Mouse (Mus musculus) ES-Bruce4 (cell line): ENCODE data around the gene Kif21a.

Experiments used
- CTCF ChIP-seq: IDR thresholded peaks from one replicate; pipeline ENCODE4 v1.8.1; 2011; ENCODE audit warnings: low read depth, low read length
- EP300 ChIP-seq: IDR thresholded peaks from 2 replicates; pipeline ENCODE4 v1.6.1; 2011; ENCODE audit warnings: low read depth, low read length; ENCODE audit not compliant: insufficient read depth
- POLR2A ChIP-seq: IDR thresholded peaks from one replicate; pipeline ENCODE4 v1.8.1; 2011; ENCODE audit warnings: low read length; ENCODE audit not compliant: insufficient read depth

GRCm38 (mm10) chr15:90929043-90929442 lies 120.7 kb downstream of the Kif21a start:
- TF ChIP-seq POLR2A, result no peak
- no peak for TF ChIP-seq CTCF
- no peak for TF ChIP-seq EP300
